Mouse (Mus musculus): ENCODE data around the gene Tdrd3.

The Tdrd3 gene

DNA sequence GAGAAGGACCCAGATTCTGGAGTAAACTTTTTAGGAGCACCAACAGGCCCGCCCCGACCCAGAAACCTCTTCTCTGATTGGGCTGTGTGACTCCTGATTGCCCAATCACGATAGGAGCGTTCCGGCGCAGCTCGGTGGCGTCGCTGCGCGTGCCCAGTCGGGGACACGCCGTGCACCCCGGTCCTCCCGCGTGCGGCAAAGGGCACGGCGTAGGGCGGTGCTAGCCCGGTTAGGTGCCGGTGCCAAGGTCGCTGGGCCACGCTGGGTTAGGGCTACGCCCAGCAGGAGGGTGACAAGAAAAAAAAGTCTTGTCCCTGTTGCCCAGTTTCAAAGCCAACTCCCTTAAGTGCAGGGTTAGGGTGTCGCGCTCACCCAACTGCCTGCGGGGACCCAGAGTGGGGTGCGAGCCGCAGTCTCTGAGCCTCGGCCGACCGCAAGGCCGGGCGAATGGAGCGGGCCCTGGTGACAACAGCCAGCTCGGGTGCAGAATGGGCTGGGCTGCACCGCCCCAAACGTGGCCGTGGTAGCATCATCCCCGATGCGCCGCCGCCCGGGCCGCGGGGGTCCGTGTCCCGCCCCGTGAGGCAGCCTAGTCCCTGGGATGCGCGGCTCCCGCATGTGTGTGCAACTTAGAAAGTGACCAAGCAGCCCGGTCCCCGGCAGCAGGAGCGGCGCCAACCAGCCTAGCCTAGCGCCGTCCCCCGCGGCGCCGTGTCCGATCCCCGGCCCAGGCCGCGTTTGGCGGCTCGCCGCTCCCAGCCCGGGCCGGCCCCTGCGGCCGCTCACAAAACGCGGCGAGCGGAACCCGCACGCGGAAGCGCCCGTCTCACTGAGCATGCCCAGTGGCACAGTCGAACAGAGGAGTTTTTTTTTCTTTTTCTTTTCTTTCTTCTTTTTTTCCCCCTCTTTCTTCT is at the start of gene Tdrd3:
TSS of gene Tdrd3 (plus strand) at position 832 of the 914 bp plus-strand sequence.
- CTCF ChIA-PET = interaction anchor here (0.5 to 0.7 kb wide), 3 partner anchors 10 to 443 kb away, joined by 3 to 6 read pairs (median 6); no protein-coding TSS in a partner anchor

DNA sequence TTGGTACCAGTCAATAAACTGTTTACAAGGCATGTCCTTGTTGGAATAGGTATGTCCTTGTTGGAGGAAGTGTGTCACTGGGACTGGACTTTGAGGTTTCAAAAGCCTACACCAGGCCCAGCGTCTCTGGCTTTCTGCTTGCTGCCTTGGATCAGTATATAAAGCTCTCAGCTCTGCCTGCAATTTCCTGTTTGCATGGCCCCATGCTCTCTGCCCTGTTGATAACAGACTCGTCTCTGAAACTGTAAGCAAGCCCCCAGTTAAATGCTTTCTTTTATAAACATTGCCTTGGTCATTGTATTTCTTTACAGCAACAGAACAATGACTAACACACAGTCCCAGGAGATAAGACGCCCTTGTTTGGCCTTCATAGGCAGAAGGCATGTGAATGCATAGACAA is 49.3 kb upstream of the Tdrd3 start:
- CTCF ChIA-PET = no interaction called here

DNA sequence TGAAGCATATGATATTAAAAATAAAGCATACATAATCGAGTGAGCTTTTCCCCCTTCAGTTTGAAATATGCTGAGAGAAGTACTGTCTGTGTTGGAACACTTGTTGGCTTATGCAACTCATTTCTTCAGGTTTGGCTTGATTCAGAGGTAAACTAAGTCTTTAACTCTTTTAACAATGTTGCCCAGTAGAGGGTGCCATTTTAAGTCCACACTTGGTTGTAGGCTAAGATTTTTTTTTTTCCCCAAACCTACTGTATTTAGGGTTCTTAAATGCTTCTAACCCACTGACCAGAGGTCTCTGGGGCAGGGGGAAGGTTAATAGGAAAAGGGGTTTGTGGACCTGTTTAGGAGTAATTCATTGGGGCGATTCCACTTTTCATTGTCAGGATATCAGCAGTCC is 33.4 kb upstream of the Tdrd3 start:
- CTCF ChIA-PET = no interaction called here

- CTCF ChIA-PET = no interaction called here
Observed at GRCm38 (mm10) chr14:87384288-87385268, 31.9 kb upstream of the Tdrd3 start.

GRCm38 (mm10) chr14:87393096-87393495 is 23.3 kb upstream of the Tdrd3 start:
- CTCF ChIA-PET = no interaction called here

- CTCF ChIA-PET = no interaction called here
Observed at GRCm38 (mm10) chr14:87396643-87397042, 19.8 kb upstream of the Tdrd3 start.

- CTCF ChIA-PET = interaction anchor here (0.5 kb wide), 1 partner anchor 38 kb away, joined by 3 read pairs; no protein-coding TSS in a partner anchor
Observed at GRCm38 (mm10) chr14:87415486-87415807, 992 bp upstream of the Tdrd3 start.

DNA sequence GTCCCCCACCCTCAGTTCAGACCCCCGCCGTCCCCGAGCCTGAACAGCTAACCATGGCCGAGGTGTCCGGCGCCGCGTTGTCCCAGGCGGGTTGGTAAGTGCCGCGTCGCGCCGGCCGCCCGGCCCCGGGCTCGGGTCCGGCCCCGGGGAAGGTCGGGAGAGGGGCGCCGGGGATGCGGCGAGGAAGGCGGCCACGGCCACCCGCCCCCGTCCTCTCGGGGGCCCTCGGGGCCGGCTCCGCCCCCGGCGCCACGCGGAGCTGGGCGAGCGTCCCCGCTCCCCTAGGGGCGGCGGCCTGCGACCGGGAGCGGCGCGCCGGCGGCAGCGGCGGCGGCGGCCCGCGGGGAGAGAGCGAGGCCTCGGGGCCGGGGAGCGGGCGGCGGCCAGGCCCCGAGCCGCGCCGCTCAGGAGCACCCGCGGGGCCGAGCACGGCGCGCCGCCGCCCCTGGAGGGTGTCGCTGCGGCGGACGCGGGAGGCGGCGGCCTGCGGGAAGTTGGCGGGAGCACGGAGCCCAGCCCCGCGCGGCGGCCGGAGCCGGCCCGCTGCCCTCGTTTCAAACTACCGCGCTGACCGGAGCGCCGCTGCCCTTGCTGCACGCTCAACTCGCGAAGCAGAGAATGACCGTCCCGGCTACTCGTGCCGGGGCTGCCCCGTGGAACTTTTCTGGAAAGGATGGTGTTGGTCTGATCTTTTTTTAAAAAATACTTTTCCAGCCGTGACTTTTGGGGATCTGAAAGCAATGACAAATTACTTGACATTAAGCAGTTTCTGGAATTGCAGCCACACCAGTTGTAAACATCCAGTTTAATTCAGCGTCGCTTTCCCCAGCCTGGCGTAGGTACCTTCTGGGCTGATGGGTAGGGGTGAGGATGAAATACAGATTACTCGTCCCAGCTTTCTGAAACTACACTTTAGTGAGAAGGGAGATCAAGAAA is 584 bp downstream of the Tdrd3 start:
- CTCF ChIA-PET = interaction anchor here (0.7 kb wide), 2 partner anchors 11 to 444 kb away, joined by 6 read pairs; no protein-coding TSS in a partner anchor

DNA sequence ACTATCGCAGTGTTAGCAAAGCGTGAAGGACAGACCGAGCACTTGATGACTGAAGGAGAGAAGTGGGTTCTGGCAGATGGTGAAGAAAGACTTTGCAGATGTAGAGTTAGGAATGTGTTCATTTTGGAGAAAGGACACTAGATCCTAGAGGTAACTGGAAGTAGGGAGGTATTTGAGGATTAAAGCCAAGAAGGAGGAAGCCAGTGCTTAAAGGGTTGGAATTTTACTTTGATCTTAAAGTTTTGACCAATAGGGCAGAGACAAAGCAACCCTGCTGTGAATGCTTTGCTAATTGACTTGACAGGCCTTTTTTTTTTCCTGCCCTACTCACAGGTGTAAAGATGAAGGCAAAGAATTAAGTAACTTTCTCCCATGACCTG is 1.2 kb downstream of the Tdrd3 start:
- CTCF ChIA-PET = no interaction called here

DNA sequence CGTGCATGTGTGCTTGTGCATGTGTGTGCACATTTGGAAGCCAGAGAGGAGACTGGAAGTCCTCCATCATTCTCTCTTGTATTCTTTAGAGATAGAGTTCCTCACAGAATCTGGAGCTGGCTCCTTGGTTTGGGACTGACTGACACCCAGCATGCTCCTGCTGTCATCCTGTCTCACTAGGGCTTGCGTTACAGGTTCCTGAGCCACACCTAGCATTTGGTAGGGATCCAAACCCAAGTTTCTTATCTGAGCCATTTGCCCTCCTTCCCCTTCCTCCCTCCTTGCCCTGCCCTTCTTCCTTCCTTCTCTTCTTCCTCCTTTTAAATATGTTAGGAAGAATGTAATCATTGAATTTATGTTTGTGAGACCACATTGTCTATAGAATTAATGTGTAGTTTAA is 3.3 kb downstream of the Tdrd3 start:
- CTCF ChIA-PET = no interaction called here

- CTCF ChIA-PET = no interaction called here
Observed at GRCm38 (mm10) chr14:87420576-87420975, 4.1 kb downstream of the Tdrd3 start.

DNA sequence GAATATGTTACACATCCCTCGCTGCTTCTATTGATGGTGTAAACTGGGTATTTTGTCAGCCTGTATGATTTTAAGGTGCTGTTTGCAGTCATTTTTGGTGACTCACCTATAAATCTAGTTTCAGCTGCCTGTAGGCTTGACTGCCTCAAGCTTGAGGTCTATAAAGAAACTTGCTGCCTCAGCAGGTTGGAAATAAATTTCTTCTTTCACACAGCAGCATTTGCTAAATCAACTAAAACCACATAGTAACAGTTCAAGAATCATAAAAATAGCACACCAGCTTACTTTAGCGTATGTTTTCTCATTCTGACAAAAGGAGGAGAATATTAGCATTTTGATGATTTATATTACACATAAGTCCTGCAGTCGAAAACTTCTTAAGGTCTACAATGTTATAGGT is 6.0 kb downstream of the Tdrd3 start:
- CTCF ChIA-PET = no interaction called here

- CTCF ChIA-PET = no interaction called here
Observed at GRCm38 (mm10) chr14:87426297-87426922, 10.0 kb downstream of the Tdrd3 start.

- CTCF ChIA-PET = no interaction called here
Observed at GRCm38 (mm10) chr14:87427032-87427431, 10.6 kb downstream of the Tdrd3 start.

GRCm38 (mm10) chr14:87427659-87428289 is 11.3 kb downstream of the Tdrd3 start:
- CTCF ChIA-PET = no interaction called here

DNA sequence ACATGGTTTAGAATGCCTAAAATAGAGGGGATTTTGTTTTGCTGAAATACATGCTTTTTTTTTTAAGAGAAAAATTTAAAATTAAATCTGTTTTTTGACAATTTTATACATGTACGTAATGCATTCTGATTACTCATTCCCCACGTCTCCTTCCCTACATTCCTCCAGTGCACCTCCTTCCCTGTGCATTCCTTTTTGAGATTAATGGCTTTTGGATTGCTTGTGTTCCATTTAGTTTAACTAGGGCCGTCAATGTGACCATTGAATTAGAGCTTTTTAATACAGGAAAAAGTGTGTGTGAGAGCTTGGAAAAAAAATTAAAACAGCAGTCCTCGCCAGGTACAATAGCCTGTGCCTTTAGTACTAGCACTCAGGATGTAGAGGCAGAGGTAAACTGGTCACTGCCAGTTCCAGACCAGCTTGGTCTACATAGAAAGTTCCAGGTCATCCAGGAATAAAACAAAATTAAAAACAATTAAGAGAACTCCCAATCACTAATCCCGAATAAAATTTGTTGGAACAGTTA is 17.0 kb downstream of the Tdrd3 start:
- CTCF ChIA-PET = no interaction called here

- CTCF ChIA-PET = no interaction called here
Observed at GRCm38 (mm10) chr14:87435382-87435781, 18.9 kb downstream of the Tdrd3 start.

DNA sequence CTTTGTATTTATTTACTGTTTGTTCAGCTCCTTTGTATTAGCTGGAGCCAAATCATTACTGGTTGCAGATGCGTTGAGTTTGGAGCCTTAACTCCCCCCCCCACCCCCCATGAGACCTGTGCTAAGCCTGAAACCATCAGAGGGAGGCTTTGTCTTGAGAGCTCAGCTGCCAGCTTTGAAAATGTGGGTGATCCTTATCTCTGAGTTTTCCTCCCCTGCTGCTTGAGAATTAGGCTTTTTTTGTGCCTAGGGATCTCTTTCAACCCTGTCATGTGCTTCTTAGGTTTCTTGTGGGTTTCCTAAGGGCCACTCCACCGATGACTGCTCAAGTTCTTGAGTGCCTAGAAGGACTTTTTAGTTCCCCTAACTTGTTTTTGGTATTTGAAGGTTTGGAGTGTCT is 23.3 kb downstream of the Tdrd3 start:
- CTCF ChIA-PET = no interaction called here

GRCm38 (mm10) chr14:87446331-87446913 is 30.0 kb downstream of the Tdrd3 start:
- CTCF ChIA-PET = interaction anchor here (0.6 kb wide), 1 partner anchor 14 kb away, joined by 5 read pairs; no protein-coding TSS in a partner anchor
